Mouse (Mus musculus): ENCODE data around the gene Prkci. TPM values are rescaled to one million over a fixed set of nuclear protein-coding genes. Genes with fewer than 3 reads are reported as not detected.

The Prkci gene
- polyA plus RNA-seq, 1 experiment from 2014 or later, result 29.5 TPM

- 58% methylated on average over 3 of the region's 3 CpGs for WGBS
- Histone ChIP-seq H3K4me2 (ENCODE audit: low read length) (no peak overlapping the region), H3K9ac (ENCODE audit: low read depth, low read length) (no peak overlapping the region), H3K9me3 (replicated peaks; ENCODE audit: low read length) (no peaks in the 10 kb centered on the region), H3K4me3 (replicated peaks; ENCODE audit: low read depth, low read length) (no peak overlapping the region), H3K4me1 (replicated peaks; ENCODE audit: insufficient read depth, low read length) (peaks cover 31% of the 10 kb centered on the region), H3K27ac (peak overlapping the region; percentile 25; the same call in 1 of the 2 replicates), H3K36me3 (ENCODE audit: insufficient read depth, low read length) (no peaks in the 10 kb centered on the region), H3K27me3 (ENCODE audit: insufficient read depth, low read length) (no peaks in the 10 kb centered on the region)
- no peak for DNase-seq (ENCODE audit: low spot score)
- no peak for TF ChIP-seq CTCF (IDR thresholded peaks at IDR 0.05; ENCODE audit: low read depth)
- ATAC-seq (replicated peaks; ENCODE audit: low FRiP score, low read depth), result no peak
Measured at GRCm38 (mm10) chr3:31001048-31001676, 5.6 kb downstream of the Prkci start.

DNA sequence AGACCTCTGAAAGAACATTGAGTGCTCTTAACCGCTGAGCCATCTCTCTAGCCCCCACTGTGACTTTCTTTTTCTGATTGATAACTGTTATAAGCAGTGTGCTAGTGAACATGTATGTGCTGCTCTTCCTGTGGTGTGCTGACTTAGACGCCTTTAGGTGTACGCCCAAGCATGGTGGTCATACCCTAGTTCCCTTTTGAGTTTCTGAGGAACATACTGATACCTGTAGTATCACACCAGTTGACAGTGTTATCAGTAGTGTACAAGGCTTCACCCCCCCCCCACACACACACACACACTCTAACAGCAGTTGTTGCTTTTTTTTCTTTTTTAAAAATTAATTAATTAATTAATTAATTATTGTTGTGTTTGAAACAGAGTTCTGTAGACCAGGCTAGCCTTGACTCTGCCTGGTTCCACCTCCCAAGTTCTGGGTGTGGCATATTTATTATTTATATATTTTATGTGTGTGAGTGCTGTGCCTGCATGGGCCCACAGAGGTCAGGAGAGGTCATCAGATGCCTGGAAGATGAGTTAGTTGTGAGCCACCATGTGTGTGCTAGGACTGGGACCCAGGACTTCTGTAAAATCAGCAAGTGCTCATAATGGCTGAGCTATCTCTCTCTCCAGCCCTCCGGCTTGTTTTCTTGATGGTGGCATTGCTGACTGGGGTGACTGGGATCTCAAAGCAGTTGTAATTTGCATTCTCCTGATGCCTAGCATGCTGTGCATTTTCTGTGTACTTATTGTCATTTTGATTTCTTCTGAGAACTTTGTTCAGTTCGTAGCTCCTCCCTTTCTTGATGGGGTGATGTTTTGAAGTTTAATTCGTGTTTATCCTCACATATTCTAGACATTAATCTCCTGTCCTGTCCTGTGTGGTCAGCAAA, 9.0 kb downstream of the Prkci start:
- H3K4me2 ChIP-seq (ENCODE audit: low read length), result no peak overlapping the region
- 83% methylated on average over 6 of the region's 6 CpGs for WGBS
- H3K36me3 ChIP-seq (ENCODE audit: insufficient read depth, low read length), result no peaks in the 10 kb centered on the region
- no peak for TF ChIP-seq CTCF (IDR thresholded peaks at IDR 0.05; ENCODE audit: low read depth)
- no peak for ATAC-seq (replicated peaks; ENCODE audit: low FRiP score, low read depth)
- 0 out of 2 replicates have a peak, but pooled peaks cover 11% of the 10 kb centered on the region for H3K4me1 ChIP-seq (replicated peaks; ENCODE audit: insufficient read depth, low read length)
- DNase-seq (ENCODE audit: low spot score), result no peak
- H3K27ac ChIP-seq, result no peak overlapping the region
- H3K27me3 ChIP-seq (ENCODE audit: insufficient read depth, low read length), result no peaks in the 10 kb centered on the region
- H3K9ac ChIP-seq (ENCODE audit: low read depth, low read length), result no peak overlapping the region
- no peaks in the 10 kb centered on the region for H3K9me3 ChIP-seq (replicated peaks; ENCODE audit: low read length)
- H3K4me3 ChIP-seq (replicated peaks; ENCODE audit: low read depth, low read length), result no peak overlapping the region

GRCm38 (mm10) chr3:31014374-31014773, 18.8 kb downstream of the Prkci start:
- H3K9me3 ChIP-seq (replicated peaks; ENCODE audit: low read length), result no peaks in the 10 kb centered on the region
- ATAC-seq (replicated peaks; ENCODE audit: low FRiP score, low read depth) (no peak), DNase-seq (ENCODE audit: low spot score) (no peak)
- H3K36me3 ChIP-seq (ENCODE audit: insufficient read depth, low read length), result no peaks in the 10 kb centered on the region
- H3K27ac ChIP-seq, result no peak overlapping the region
- H3K4me2 ChIP-seq (ENCODE audit: low read length), result no peak overlapping the region
- H3K9ac ChIP-seq (ENCODE audit: low read depth, low read length), result no peak overlapping the region
- H3K4me3 ChIP-seq (replicated peaks; ENCODE audit: low read depth, low read length), result no peak overlapping the region
- TF ChIP-seq CTCF (IDR thresholded peaks at IDR 0.05; ENCODE audit: low read depth), result no peak
- peaks cover 19% of the 10 kb centered on the region for H3K4me1 ChIP-seq (replicated peaks; ENCODE audit: insufficient read depth, low read length)
- 70% methylated on average over 2 of the region's 2 CpGs for WGBS
- H3K27me3 ChIP-seq (ENCODE audit: insufficient read depth, low read length), result no peaks in the 10 kb centered on the region

DNA sequence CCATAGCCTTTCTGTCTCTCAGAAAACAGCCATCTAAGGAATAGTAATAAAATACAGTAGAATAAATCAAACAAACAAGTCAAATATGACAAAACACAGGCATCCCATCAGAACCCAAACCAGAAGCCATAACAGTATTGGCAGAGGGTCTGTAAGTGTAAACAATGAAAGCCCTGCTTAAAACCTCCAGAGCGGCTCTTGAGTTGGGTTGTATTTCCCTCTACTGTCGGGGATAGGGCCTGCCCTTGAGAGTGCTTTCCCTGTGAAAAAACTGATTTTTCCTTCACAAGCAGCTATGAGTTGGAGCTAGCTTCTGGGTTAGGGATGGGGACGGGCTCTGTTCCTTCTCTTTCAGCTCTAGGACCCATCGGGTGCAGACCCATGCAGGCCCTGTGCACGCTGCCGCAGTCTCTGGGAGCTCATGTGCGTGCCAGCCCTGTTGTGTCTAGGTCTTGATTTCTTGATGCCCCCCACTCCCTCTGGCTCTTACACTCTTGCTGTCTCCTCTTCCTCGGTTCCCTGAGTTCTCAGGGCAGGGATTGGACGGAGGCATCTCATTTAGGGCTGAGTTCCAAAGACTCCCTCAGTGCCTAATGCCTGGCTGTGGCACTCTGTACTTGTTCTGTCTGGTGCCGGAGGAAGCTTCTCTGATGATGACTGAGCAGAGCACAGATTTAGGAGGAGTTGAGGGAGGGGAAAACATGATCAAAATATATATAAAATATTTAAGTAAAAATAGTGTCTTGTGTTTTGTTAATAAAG, 20.3 kb downstream of the Prkci start:
- DNase-seq (ENCODE audit: low spot score), result peak; percentile 49

DNA sequence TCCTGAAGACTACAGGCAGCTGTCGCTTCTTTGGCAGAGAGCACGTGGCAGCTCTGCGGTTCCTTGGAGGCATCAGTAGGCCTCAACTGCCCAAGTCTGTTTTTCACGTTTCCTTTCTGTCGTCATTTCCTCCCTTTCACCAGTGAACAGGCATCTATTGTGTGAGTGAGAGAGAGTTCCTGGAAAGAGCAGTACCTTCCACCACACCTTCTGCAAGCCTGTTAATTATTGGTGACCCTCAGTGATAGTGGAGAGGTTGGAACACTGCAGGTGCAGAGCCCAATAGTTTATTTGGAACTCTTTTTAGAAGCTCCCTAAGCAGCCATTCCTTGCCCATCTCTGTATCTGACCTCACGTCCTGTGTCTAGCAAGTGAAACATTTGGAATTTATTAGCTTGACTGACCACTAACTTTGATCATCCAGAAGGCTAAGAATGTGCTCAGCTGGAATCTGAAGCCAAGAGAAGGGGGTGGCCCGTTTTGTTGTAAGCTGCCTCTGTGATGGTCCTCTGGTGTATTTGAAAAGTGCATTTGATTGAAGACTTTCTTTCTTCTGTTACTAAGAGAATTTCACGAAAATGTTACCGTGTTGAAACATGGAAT, 21.1 kb downstream of the Prkci start:
- H3K36me3 ChIP-seq (ENCODE audit: insufficient read depth, low read length), result no peaks in the 10 kb centered on the region
- ATAC-seq (replicated peaks; ENCODE audit: low FRiP score, low read depth) (peak; percentile 34), DNase-seq (ENCODE audit: low spot score) (peak; percentile 79)
- H3K9ac ChIP-seq (ENCODE audit: low read depth, low read length), result no peak overlapping the region
- H3K9me3 ChIP-seq (replicated peaks; ENCODE audit: low read length), result no peaks in the 10 kb centered on the region
- H3K4me3 ChIP-seq (replicated peaks; ENCODE audit: low read depth, low read length), result no peak overlapping the region
- no peak overlapping the region for H3K4me2 ChIP-seq (ENCODE audit: low read length)
- no peak for TF ChIP-seq CTCF (IDR thresholded peaks at IDR 0.05; ENCODE audit: low read depth)
- WGBS, result 31% methylated on average over 9 of the region's 9 CpGs
- H3K27me3 ChIP-seq (ENCODE audit: insufficient read depth, low read length), result no peaks in the 10 kb centered on the region
- H3K27ac ChIP-seq, result peak overlapping the region; percentile 60; the same call in 1 of the 2 replicates
- peaks cover 19% of the 10 kb centered on the region for H3K4me1 ChIP-seq (replicated peaks; ENCODE audit: insufficient read depth, low read length)

More for the DNA sequence above, 20.3 kb downstream of the Prkci start:
- Histone ChIP-seq H3K4me2 (ENCODE audit: low read length) (no peak overlapping the region), H3K9me3 (replicated peaks; ENCODE audit: low read length) (no peaks in the 10 kb centered on the region), H3K27ac (peak overlapping the region; percentile 60), H3K4me3 (replicated peaks; ENCODE audit: low read depth, low read length) (no peak overlapping the region), H3K27me3 (ENCODE audit: insufficient read depth, low read length) (no peaks in the 10 kb centered on the region), H3K4me1 (replicated peaks; ENCODE audit: insufficient read depth, low read length) (peaks cover 19% of the 10 kb centered on the region), H3K36me3 (ENCODE audit: insufficient read depth, low read length) (no peaks in the 10 kb centered on the region), H3K9ac (ENCODE audit: low read depth, low read length) (no peak overlapping the region)
- WGBS, result 63% methylated on average over 10 of the region's 10 CpGs
- peak; percentile 22; the same call in 1 of the 2 replicates for TF ChIP-seq CTCF (IDR thresholded peaks at IDR 0.05; ENCODE audit: low read depth)
- ATAC-seq (replicated peaks; ENCODE audit: low FRiP score, low read depth), result no peak

- ATAC-seq (replicated peaks; ENCODE audit: low FRiP score, low read depth), result no peak
- no peak for DNase-seq (ENCODE audit: low spot score)
- H3K9me3 ChIP-seq (replicated peaks; ENCODE audit: low read length), result no peaks in the 10 kb centered on the region
- peaks cover 23% of the 10 kb centered on the region for H3K4me1 ChIP-seq (replicated peaks; ENCODE audit: insufficient read depth, low read length)
- no peaks in the 10 kb centered on the region for H3K36me3 ChIP-seq (ENCODE audit: insufficient read depth, low read length)
- no peak overlapping the region for H3K4me3 ChIP-seq (replicated peaks; ENCODE audit: low read depth, low read length)
- no peak overlapping the region for H3K4me2 ChIP-seq (ENCODE audit: low read length)
- H3K27me3 ChIP-seq (ENCODE audit: insufficient read depth, low read length), result no peaks in the 10 kb centered on the region
- H3K9ac ChIP-seq (ENCODE audit: low read depth, low read length), result no peak overlapping the region
- TF ChIP-seq CTCF (IDR thresholded peaks at IDR 0.05; ENCODE audit: low read depth), result no peak
- 50% methylated on average over 4 of the region's 4 CpGs for WGBS
- H3K27ac ChIP-seq, result no peak overlapping the region
Measured at GRCm38 (mm10) chr3:31017652-31018051, 22.1 kb downstream of the Prkci start.
